Mouse (Mus musculus) frontal cortex, postnatal 10 days (tissue): Measurements from ENCODE around the gene Zfpl1.

Experiments
- DNase-seq, 2 experiments: peaks; one replicate each; pipeline ENCODE4 v3.0.0; 2022; ENCODE audit warnings: low spot score in 2 of 2, mixed read lengths in 1 of 2

The Zfpl1 gene

DNA sequence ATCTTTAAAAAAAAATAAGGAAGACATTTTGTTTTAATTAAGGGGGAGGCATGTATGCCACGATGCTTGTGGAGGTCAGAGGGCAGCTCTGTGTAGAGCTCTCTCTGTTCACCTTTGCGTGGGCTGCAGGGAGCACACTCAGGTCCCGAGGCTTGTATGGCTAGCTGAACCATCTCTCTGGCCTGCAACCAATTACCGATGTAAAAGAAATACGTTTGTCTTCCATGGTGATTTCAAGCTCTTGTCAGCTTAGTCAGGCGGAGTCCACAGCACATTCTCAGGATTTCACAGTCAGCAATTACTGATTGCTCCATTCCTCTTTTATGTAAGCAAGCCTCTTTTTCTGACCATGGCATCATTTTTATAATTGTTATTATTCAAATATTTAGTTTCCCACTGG, 16.4 kb upstream of the Zfpl1 start:
- no peak for DNase-seq

DNA sequence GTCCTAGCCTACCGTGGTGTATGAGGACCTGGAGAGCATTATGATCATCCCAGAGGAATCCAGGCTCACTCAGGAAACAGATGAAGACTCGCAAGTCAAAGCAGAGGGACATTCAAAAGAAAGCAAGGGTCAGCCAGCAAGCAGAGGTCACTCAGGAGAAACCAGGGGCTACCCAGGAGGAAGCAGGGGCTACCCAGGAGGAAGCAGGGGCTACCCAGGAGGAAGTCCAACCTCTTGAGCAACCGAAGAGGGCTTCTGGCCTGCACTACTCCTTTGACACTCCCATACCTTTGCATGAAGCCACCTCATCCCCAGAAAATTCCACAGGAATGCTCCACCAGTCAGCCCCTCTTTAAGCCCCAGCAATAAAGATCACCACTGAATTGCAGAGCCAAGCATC, 13.1 kb upstream of the Zfpl1 start:
- DNase-seq = no peak

- no peak for DNase-seq
Measured at GRCm38 (mm10) chr19:6094119-6094518, 9.4 kb upstream of the Zfpl1 start, which contains the start of gene AC131692.1. AC131692.1 (plus strand) TSS chr19:6094419.

DNA sequence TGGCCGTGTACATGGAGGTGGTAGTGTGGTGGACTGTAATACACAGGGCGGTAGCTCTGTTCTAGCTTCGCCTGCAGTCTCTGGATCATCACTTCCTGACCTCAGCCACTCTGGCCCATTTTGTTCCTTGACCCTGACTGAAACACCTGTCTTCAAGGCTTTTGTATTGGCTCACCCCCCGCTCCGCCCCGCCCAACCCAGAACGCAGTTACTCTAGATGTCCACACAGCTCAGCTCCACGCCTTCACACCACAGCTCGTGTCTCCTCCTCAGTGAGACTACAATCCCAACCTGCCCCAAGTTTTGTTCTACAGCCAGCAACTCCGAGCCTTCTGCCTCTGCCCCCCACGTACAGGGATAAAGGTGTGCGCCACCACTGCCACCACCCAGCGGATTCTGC, 4.1 kb upstream of the Zfpl1 start:
- no peak for DNase-seq

GRCm38 (mm10) chr19:6085417-6085879, 692 bp upstream of the Zfpl1 start:
- DNase-seq = peak in 1 of 2 experiments; percentile 48

- DNase-seq = no peak
Measured at GRCm38 (mm10) chr19:6082156-6082555, 2.6 kb downstream of the Zfpl1 start, which contains the start of gene Gm28374. Gm28374 (minus strand) TSS chr19:6082256.

- no peak for DNase-seq
Measured at GRCm38 (mm10) chr19:6079983-6080480, 4.7 kb downstream of the Zfpl1 start, which contains the start of gene Tmem262. Tmem262 (plus strand) TSS chr19:6080033.

- peak; percentile 75 to 82 for DNase-seq
Measured at GRCm38 (mm10) chr19:6076564-6077393, 8.0 kb downstream of the Zfpl1 start, which contains the start of gene Vps51. Vps51 (minus strand) TSS chr19:6077231.

GRCm38 (mm10) chr19:6073889-6074288, 10.9 kb downstream of the Zfpl1 start:
- DNase-seq = no peak

- DNase-seq = no peak
Measured at GRCm38 (mm10) chr19:6071261-6071660, 13.5 kb downstream of the Zfpl1 start.

- DNase-seq = no peak
Measured at GRCm38 (mm10) chr19:6070571-6071250, 14.0 kb downstream of the Zfpl1 start.

- no peak for DNase-seq
Measured at GRCm38 (mm10) chr19:6069851-6070250, 14.9 kb downstream of the Zfpl1 start.

DNA sequence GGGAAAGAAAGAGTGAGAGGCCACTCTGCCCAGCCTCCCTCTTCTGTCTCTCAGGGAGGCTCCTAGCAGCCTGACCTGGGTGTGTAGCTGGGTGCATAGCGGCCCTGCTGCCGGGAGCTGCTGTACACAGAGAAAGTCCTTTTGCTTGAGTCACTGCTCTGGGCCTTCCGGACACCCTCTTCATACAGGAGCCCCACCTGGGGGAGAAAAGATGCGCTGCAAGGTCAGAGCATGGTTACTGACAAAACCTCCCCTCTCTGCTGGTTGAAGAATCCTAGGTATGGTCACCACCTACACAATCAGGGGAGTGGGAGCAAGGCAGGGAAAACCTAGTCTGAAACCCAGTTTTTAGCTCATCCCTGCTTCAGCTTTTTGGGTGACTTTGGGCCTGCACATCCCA, 15.8 kb downstream of the Zfpl1 start:
- no peak for DNase-seq

- DNase-seq = peak; percentile 88 to 90
Measured at GRCm38 (mm10) chr19:6067724-6068415, 16.9 kb downstream of the Zfpl1 start, which contains the start of gene Tm7sf2. Tm7sf2 (minus strand) TSS chr19:6068373.

GRCm38 (mm10) chr19:6067011-6067723, 17.6 kb downstream of the Zfpl1 start:
- DNase-seq = peak; percentile 73 to 83

- no peak for DNase-seq
Measured at GRCm38 (mm10) chr19:6066571-6066970, 18.2 kb downstream of the Zfpl1 start.

DNA sequence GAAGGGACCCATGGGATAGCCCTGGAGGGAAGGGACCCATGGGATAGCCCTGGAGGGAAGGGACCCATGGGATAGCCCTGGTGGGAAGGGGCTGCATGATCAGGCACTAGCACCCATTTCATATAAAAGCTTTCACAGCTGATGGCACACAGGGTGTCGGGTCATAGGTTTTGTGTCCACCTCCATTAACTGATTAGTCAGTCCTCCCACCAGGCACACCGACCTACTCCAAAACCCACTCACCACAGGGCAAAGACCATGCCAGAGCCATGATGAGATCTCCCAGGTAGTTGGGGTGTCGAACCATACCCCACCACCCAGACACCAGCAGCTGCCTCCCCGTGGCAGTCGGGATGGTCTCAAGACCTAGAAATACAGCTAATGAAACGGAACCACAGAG, 21.7 kb downstream of the Zfpl1 start:
- DNase-seq = no peak

GRCm38 (mm10) chr19:6062418-6062817, 22.3 kb downstream of the Zfpl1 start:
- DNase-seq = no peak

DNA sequence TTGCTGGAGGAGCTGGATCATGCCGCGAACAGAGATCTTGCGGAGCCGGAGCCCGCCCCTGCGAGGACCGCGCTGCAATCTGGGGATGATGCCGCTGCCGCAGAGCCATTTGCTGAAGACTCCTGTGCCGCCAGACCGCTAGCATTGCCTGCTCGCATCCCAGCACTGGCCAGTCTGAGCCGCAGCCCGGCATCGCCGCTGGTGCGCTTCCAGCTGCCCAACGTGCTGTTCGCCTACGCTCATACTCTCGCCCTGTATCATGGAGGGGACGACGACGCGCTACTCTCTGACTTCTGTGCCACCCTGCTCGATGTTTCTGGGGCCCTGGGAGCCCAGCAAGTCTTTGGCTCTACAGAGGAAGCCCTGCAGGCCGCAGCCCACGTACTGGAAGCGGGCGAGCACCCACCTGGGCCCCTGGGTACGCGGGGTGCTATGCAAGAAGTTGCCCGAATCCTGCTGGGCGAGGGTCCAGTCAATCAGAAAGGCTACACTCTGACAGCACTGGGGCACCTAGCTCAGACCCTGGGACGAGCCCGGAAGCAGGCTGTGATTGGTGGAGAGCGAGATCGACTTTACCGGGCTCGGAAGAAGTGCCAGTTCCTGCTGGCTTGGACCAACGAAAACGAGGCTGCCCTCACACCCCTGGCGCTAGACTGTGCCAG, 23.0 kb downstream of the Zfpl1 start:
- peak in 1 of 2 experiments; percentile 53 for DNase-seq

DNA sequence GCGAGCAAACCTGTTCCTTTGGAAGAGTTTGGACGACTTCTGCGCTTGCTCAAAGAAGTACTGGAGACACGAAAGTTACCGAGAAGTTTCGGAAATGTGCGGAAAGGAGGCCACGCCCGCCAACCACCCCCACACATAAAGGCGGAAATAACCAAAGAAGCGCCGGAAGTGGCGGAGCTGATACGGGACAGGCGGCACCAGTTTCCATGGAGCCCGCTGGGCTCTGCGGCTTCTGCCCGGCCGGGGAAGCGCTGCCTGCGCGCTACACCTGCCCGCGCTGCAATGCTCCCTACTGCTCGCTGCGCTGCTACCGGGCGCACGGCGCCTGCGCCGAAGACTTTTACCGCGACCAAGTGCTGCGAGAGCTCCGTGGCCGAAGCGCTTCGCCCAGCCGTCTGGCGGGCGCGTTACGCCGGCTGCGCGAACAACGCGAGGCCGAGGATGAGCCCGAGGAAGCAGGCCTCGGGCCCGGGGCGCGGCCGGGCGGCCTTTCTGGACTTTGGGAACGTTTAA, 23.7 kb downstream of the Zfpl1 start, which contains the start of gene Znhit2:
TSS of gene Znhit2 (plus strand) at position 172 of the 513 bp plus-strand sequence.
- DNase-seq = peak; percentile 91 to 93
